Mouse (Mus musculus) layer of hippocampus, postnatal 25 days (tissue): ENCODE measurements at regions not wholly inside any gene's neighbourhood (a gene's known extent, or its start where the extent isn't known, plus 50 kb on each side); places are given as distances from the start of the nearest gene placed in this dataset.
A peak's percentile ranks its signal among the peaks of the same experiment; 100 is the strongest.

ENCODE experiments used
- DNase-seq, 2 experiments: peaks; one replicate each; pipeline ENCODE4 v3.0.0; 2022; ENCODE audit warnings: mixed read lengths in 2 of 2, low spot score in 1 of 2; ENCODE audit errors: extremely low spot score in 1 of 2

- DNase-seq: peak in 1 of 2 experiments; percentile 23
Measured at GRCm38 (mm10) chr14:61809716-61810437, 202.6 kb downstream of the Kcnrg start.

- DNase-seq: no peak
Measured at GRCm38 (mm10) chr14:61810836-61811235, 203.6 kb downstream of the Kcnrg start.

- no peak for DNase-seq
Measured at GRCm38 (mm10) chr14:61817711-61818110, 210.5 kb downstream of the Kcnrg start.

GRCm38 (mm10) chr14:61818365-61818764 lies 211.1 kb downstream of the Kcnrg start:
- DNase-seq: no peak

- no peak for DNase-seq
Measured at GRCm38 (mm10) chr14:61819251-61819650, 212.0 kb downstream of the Kcnrg start.

GRCm38 (mm10) chr14:61834291-61834936 lies 227.2 kb downstream of the Kcnrg start:
- no peak for DNase-seq

- DNase-seq: no peak
Measured at GRCm38 (mm10) chr14:61835729-61836128, 228.5 kb downstream of the Kcnrg start.

- no peak for DNase-seq
Measured at GRCm38 (mm10) chr14:61836231-61836630, 229.0 kb downstream of the Kcnrg start.

GRCm38 (mm10) chr14:61836965-61837364 lies 229.7 kb downstream of the Kcnrg start:
- DNase-seq: no peak

GRCm38 (mm10) chr14:61837851-61838250 lies 230.6 kb downstream of the Kcnrg start:
- DNase-seq: no peak

- DNase-seq: no peak
Measured at GRCm38 (mm10) chr14:61842476-61842875, 235.2 kb downstream of the Kcnrg start.

- no peak for DNase-seq
Measured at GRCm38 (mm10) chr14:61846441-61846840, 239.2 kb downstream of the Kcnrg start.

- DNase-seq: no peak
Measured at GRCm38 (mm10) chr14:61850244-61850643, 243.0 kb downstream of the Kcnrg start.

- DNase-seq: no peak
Measured at GRCm38 (mm10) chr14:61857616-61858015, 250.4 kb downstream of the Kcnrg start.

GRCm38 (mm10) chr14:61860688-61861087 lies 253.4 kb downstream of the Kcnrg start:
- DNase-seq: no peak

- no peak for DNase-seq
Measured at GRCm38 (mm10) chr14:61861357-61861958, 254.2 kb downstream of the Kcnrg start.

- DNase-seq: no peak
Measured at GRCm38 (mm10) chr14:61862931-61863330, 255.7 kb downstream of the Kcnrg start.

GRCm38 (mm10) chr14:61863475-61863874 lies 256.2 kb downstream of the Kcnrg start:
- DNase-seq: no peak

- no peak for DNase-seq
Measured at GRCm38 (mm10) chr14:61866532-61867268, 259.4 kb downstream of the Kcnrg start.

- DNase-seq: no peak
Measured at GRCm38 (mm10) chr14:61874206-61874605, 266.9 kb downstream of the Kcnrg start.

GRCm38 (mm10) chr14:61879416-61879815 lies 272.2 kb downstream of the Kcnrg start:
- no peak for DNase-seq
